Mouse (Mus musculus) liver, adult 2 months (tissue): ENCODE results near the gene Dock2. TPM values are rescaled to one million over a fixed set of nuclear protein-coding genes. Genes with fewer than 3 reads are reported as not detected.
A peak's percentile ranks its signal among the peaks of the same experiment; 100 is the strongest.

Experiments used
- DNase-seq: peaks from one replicate; pipeline ENCODE4 v3.0.0-alpha.2; 2011; ENCODE audit warnings: low read depth, low spot score; ENCODE audit errors: extremely low read depth
- H3K27ac ChIP-seq: fragments of 200-500 bp; replicated peaks from 2 replicates; pipeline ENCODE4 v1.5.1; 2012; ENCODE audit warnings: low read depth, mild to moderate bottlenecking, control low read depth, inconsistent platforms, low read length; ENCODE audit not compliant: insufficient read depth
- H3K27me3 ChIP-seq: fragments of 200-500 bp; 2 replicates; pipeline ENCODE4 v1.6.1; 2012; ENCODE audit warnings: mild to moderate bottlenecking, moderate library complexity, low read length, inconsistent platforms; ENCODE audit not compliant: control insufficient read depth, insufficient read depth
- H3K36me3 ChIP-seq: fragments of 200-500 bp; 2 replicates; pipeline ENCODE4 v1.6.1; 2012; ENCODE audit warnings: low read length, inconsistent platforms; ENCODE audit not compliant: control insufficient read depth, insufficient read depth
- H3K4me1 ChIP-seq: fragments of 200-500 bp; 2 replicates; pipeline ENCODE4 v1.6.1; 2011; ENCODE audit warnings: low read length; ENCODE audit not compliant: control insufficient read depth, insufficient read depth
- H3K4me3 ChIP-seq: fragments of 200-500 bp; 2 replicates; pipeline ENCODE4 v1.5.1; 2011; ENCODE audit warnings: low read depth, mild to moderate bottlenecking, control low read depth, low read length, moderate library complexity; ENCODE audit not compliant: insufficient read depth
- H3K79me2 ChIP-seq: fragments of 200-500 bp; 2 replicates; pipeline ENCODE4 v1.6.1; 2012; ENCODE audit warnings: inconsistent platforms, mild to moderate bottlenecking, low read length, moderate library complexity; ENCODE audit not compliant: control insufficient read depth, insufficient read depth
- H3K9ac ChIP-seq: fragments of 200-500 bp; 2 replicates; pipeline ENCODE4 v1.6.1; 2012; ENCODE audit warnings: low read depth, mild to moderate bottlenecking, control low read depth, inconsistent platforms, low read length
- CTCF ChIP-seq: fragments of 200-500 bp; IDR thresholded peaks from 2 replicates; pipeline ENCODE4 v1.5.1; 2011; ENCODE audit warnings: low read depth, low read length, control low read depth
- POLR2A ChIP-seq: fragments of 200-500 bp; IDR thresholded peaks from 2 replicates; pipeline ENCODE4 v1.6.1; 2011; ENCODE audit warnings: low read length, control low read depth; ENCODE audit not compliant: insufficient read depth; ENCODE audit errors: extremely low read depth
- WGBS: fragments of 180-500 bp; shearing (Covaris S2); methylation state at CpG from one replicate; pipeline ENCODE4 v1.1.7; 2018; 5-methylcytosine and 5-hydroxymethylcytosine counted together
- polyA plus RNA-seq: library from polyadenylated mRNA; depleted of rRNA; stranded (reverse); fragments of >200 nt; gene quantifications from 2 replicates; pipeline ENCODE4 v1.2.3, GENCODE M21; 2012
- total RNA-seq: library from RNA; depleted of rRNA; stranded (reverse); fragments of >200 nt; gene quantifications from 2 replicates; pipeline ENCODE4 v1.2.3, GENCODE M21; 2014

The Dock2 gene
- total and polyA plus RNA-seq, 2 experiments, result 0.95 to 4.0 TPM

DNA sequence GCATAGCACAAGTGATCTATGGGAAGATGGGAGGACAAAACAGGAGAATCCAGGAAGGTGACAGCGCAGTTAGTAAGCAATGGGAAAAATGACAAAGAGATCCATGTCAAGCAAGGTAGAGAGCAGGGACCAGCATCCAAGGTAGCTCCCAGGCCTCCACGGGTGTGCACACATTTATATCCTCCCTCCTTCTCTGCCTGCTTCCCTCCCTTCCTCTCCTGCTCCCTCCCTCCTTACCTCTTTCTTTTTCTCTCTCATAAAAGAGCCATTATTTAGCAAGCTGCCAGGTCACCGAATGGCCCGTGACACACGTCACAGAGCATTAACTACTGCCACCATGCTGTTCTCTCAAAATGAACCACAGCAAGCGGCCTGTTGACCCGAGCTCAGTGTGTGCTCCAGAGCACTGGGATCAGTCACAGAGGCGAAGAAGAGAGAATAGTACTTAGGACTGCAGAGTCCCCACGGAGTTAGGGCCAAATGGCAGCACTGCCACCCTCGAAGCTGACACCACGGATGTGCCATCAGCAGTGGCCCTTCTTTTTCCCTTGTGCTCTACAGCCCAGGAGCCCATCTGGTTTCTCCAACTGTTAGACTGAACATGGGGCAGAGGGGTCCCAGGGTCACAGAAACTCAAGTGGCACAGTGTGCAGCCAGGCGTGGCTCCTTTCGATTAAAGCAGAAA is 499.4 kb downstream of the Dock2 start:
- no peak for TF ChIP-seq POLR2A
- no peak for TF ChIP-seq CTCF
- DNase-seq, result no peak
- Histone ChIP-seq H3K79me2 (no peaks in the 10 kb centered on the region), H3K27ac (no peak overlapping the region), H3K4me1 (no peaks in the 10 kb centered on the region), H3K9ac (no peak overlapping the region), H3K36me3 (no peaks in the 10 kb centered on the region), H3K4me3 (no peak overlapping the region), H3K27me3 (no peaks in the 10 kb centered on the region)
- 74% methylated on average over 13 of the region's 13 CpGs for WGBS

GRCm38 (mm10) chr11:34277047-34277445 is 506.6 kb downstream of the Dock2 start:
- TF ChIP-seq POLR2A, result no peak
- no peak for TF ChIP-seq CTCF
- H3K9ac ChIP-seq, result no peak overlapping the region
- no peaks in the 10 kb centered on the region for H3K27me3 ChIP-seq
- H3K27ac ChIP-seq, result no peak overlapping the region
- H3K4me1 ChIP-seq, result no peaks in the 10 kb centered on the region
- H3K79me2 ChIP-seq, result no peaks in the 10 kb centered on the region
- DNase-seq, result no peak
- no peak overlapping the region for H3K4me3 ChIP-seq
- no peaks in the 10 kb centered on the region for H3K36me3 ChIP-seq
- 77% methylated on average over 3 of the region's 3 CpGs for WGBS

GRCm38 (mm10) chr11:34276363-34277046 is 507.2 kb downstream of the Dock2 start:
- Histone ChIP-seq H3K4me1 (no peaks in the 10 kb centered on the region), H3K79me2 (no peaks in the 10 kb centered on the region), H3K4me3 (no peak overlapping the region), H3K36me3 (no peaks in the 10 kb centered on the region), H3K9ac (no peak overlapping the region), H3K27me3 (no peaks in the 10 kb centered on the region), H3K27ac (no peak overlapping the region)
- no peak for TF ChIP-seq CTCF
- TF ChIP-seq POLR2A, result no peak
- 70% methylated on average over 14 of the region's 14 CpGs for WGBS
- no peak for DNase-seq

DNA sequence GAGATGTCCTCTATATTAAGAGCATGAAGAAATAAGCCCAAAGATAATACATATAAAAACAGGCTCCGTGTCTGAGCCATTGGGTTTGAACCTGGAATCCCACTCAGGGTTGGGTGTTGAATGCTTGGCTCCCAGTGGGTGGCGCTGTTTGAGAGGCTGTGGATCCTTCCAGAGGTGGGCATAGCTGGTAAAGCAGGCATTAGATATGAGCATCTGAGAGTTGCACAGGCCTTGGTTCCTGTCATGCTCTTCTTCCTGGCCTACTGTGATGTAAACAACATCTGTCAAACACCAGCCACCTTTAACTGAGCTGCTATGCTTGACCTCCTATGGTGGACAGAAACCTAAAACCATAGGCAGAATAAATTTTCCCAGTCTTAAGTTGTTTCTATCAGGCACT is 507.8 kb downstream of the Dock2 start:
- no peaks in the 10 kb centered on the region for H3K36me3 ChIP-seq
- no peak for DNase-seq
- TF ChIP-seq POLR2A, result no peak
- TF ChIP-seq CTCF, result 0 out of 2 replicates have a peak, but pooled peaks have one; percentile 15
- H3K27ac ChIP-seq, result no peak overlapping the region
- no peaks in the 10 kb centered on the region for H3K27me3 ChIP-seq
- no peak overlapping the region for H3K4me3 ChIP-seq
- no peaks in the 10 kb centered on the region for H3K79me2 ChIP-seq
- H3K9ac ChIP-seq, result no peak overlapping the region
- no peaks in the 10 kb centered on the region for H3K4me1 ChIP-seq
- 49% methylated on average over 2 of the region's 2 CpGs for WGBS

GRCm38 (mm10) chr11:34272016-34272415 is 511.7 kb downstream of the Dock2 start:
- 76% methylated on average over 10 of the region's 10 CpGs for WGBS
- H3K9ac ChIP-seq, result no peak overlapping the region

DNA sequence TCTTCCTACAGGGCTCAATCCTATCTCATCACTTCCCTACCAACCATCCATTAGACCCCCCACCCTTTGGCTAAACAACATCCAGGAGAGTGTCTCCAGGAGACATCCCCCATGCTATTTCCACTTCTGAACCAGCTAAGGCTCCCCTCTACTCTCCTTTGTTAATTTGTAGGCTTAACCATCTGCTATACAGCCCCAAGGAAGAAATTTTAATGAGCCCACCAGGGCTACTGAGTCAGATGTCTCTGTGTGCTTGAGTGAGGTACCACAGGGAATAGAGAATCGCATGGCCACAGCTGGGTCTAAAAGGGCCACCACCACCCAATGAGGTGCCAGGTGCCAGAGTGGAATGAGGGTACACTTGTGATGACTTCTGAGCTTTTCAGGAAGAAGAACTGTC is 519.6 kb downstream of the Dock2 start:
- Histone ChIP-seq H3K9ac (no peak overlapping the region), H3K27me3 (no peaks in the 10 kb centered on the region), H3K4me3 (no peak overlapping the region), H3K27ac (no peak overlapping the region), H3K36me3 (no peaks in the 10 kb centered on the region), H3K79me2 (no peaks in the 10 kb centered on the region), H3K4me1 (no peaks in the 10 kb centered on the region)
- 89% methylated on average over 1 of the region's 1 CpGs for WGBS
- DNase-seq, result no peak
- TF ChIP-seq CTCF (no peak), POLR2A (no peak)

More at GRCm38 (mm10) chr11:34272016-34272415, 511.7 kb downstream of the Dock2 start:
- Histone ChIP-seq H3K4me1 (no peaks in the 10 kb centered on the region), H3K4me3 (no peak overlapping the region), H3K79me2 (no peaks in the 10 kb centered on the region), H3K27me3 (no peaks in the 10 kb centered on the region), H3K36me3 (no peaks in the 10 kb centered on the region), H3K27ac (no peak overlapping the region)
- no peak for TF ChIP-seq POLR2A
- TF ChIP-seq CTCF, result no peak
- no peak for DNase-seq
